Mouse (Mus musculus) heart, adult 2 months (tissue): ENCODE results near the gene Porcn. TPM values are rescaled to one million over a fixed set of nuclear protein-coding genes. Genes with fewer than 3 reads are reported as not detected.

Experiments used
- DNase-seq, 2 experiments: peaks; one replicate each; pipeline ENCODE4 v3.0.0; 2021
- H3K27ac ChIP-seq: fragments of 200-600 bp; 2 replicates; pipeline ENCODE4 v1.8.1; 2022
- H3K27me3 ChIP-seq: fragments of 200-500 bp; 2 replicates; pipeline ENCODE4 v1.6.1; 2012; ENCODE audit warnings: mild to moderate bottlenecking, low read length, inconsistent platforms, mixed read lengths; ENCODE audit not compliant: control insufficient read depth, insufficient read depth
- H3K36me3 ChIP-seq: fragments of 200-500 bp; 2 replicates; pipeline ENCODE4 v1.6.1; 2012; ENCODE audit warnings: low read length, inconsistent platforms; ENCODE audit not compliant: control insufficient read depth, insufficient read depth
- H3K4me1 ChIP-seq: fragments of 200-500 bp; 2 replicates; pipeline ENCODE4 v1.6.1; 2011; ENCODE audit warnings: low read length; ENCODE audit not compliant: control insufficient read depth, insufficient read depth
- H3K4me3 ChIP-seq: fragments of 200-600 bp; 2 replicates; pipeline ENCODE4 v1.8.1; 2022
- H3K79me2 ChIP-seq: fragments of 200-500 bp; replicated peaks from 2 replicates; pipeline ENCODE4 v1.6.1; 2012; ENCODE audit warnings: mild to moderate bottlenecking, inconsistent platforms, low read length, moderate library complexity, mixed read lengths; ENCODE audit not compliant: control insufficient read depth, insufficient read depth
- H3K9ac ChIP-seq: fragments of 200-500 bp; 2 replicates; pipeline ENCODE4 v1.6.1; 2012; ENCODE audit warnings: low read depth, mild to moderate bottlenecking, control low read depth, inconsistent platforms, low read length, mixed read lengths
- CTCF ChIP-seq: fragments of 200-600 bp; IDR thresholded peaks from 2 replicates; pipeline ENCODE4 v1.8.1; 2022; ENCODE audit warnings: antibody characterized with exemption, mild to moderate bottlenecking, moderate library complexity
- EP300 ChIP-seq: fragments of 200-500 bp; IDR thresholded peaks from 2 replicates; pipeline ENCODE4 v1.6.1; 2011; ENCODE audit warnings: low read depth, low read length, control low read depth; ENCODE audit not compliant: insufficient read depth
- POLR2A ChIP-seq: fragments of 200-500 bp; IDR thresholded peaks from 2 replicates; pipeline ENCODE4 v1.6.1; 2011; ENCODE audit warnings: mild to moderate bottlenecking, low read depth, low read length, control low read depth; ENCODE audit not compliant: insufficient read depth
- WGBS: fragments of 180-500 bp; shearing (Covaris S2); methylation state at CpG from one replicate; pipeline ENCODE4 v1.1.7; 2018; 5-methylcytosine and 5-hydroxymethylcytosine counted together
- intact Hi-C: fragments of 180-260 bp; cut with DNase I; formaldehyde crosslinking; loops from one replicate; pipeline ENCODE4 v1.15.1; 2025
- polyA plus RNA-seq: library from polyadenylated mRNA; depleted of rRNA; stranded (reverse); fragments of >200 nt; gene quantifications from 2 replicates; pipeline ENCODE4 v1.2.3, GENCODE M21; 2012
- total RNA-seq, 2 experiments: library from RNA; stranded (reverse); gene quantifications; 2 replicates each; pipeline ENCODE4 v1.2.3; 2021

The Porcn gene
- total and polyA plus RNA-seq, 3 experiments = 2.3 to 15.8 (median 2.9) TPM

- 76% methylated on average over 7 of the region's 7 CpGs for WGBS
- intact Hi-C loops = no loop called here
- TF ChIP-seq CTCF (no peak), EP300 (no peak)
Measured at GRCm38 (mm10) chrX:8223473-8223872, 17.1 kb upstream of the Porcn start.

GRCm38 (mm10) chrX:8222678-8223421, 16.5 kb upstream of the Porcn start:
- no peak overlapping the region for H3K4me3 ChIP-seq
- no peaks in the 10 kb centered on the region for H3K27me3 ChIP-seq
- DNase-seq = no peak
- no peaks in the 10 kb centered on the region for H3K36me3 ChIP-seq
- 49% methylated on average over 7 of the region's 7 CpGs for WGBS
- H3K79me2 ChIP-seq = no peaks in the 10 kb centered on the region
- H3K27ac ChIP-seq = no peak overlapping the region
- no peaks in the 10 kb centered on the region for H3K4me1 ChIP-seq
- intact Hi-C loops = no loop called here
- H3K9ac ChIP-seq = no peak overlapping the region
- no peak for TF ChIP-seq CTCF
- no peak for TF ChIP-seq POLR2A
- no peak for TF ChIP-seq EP300

More at GRCm38 (mm10) chrX:8223473-8223872, 17.1 kb upstream of the Porcn start:
- no peaks in the 10 kb centered on the region for H3K4me1 ChIP-seq
- H3K4me3 ChIP-seq = no peak overlapping the region
- no peak for DNase-seq
- no peaks in the 10 kb centered on the region for H3K27me3 ChIP-seq
- H3K9ac ChIP-seq = no peak overlapping the region
- H3K36me3 ChIP-seq = no peaks in the 10 kb centered on the region
- no peaks in the 10 kb centered on the region for H3K79me2 ChIP-seq
- H3K27ac ChIP-seq = no peak overlapping the region

GRCm38 (mm10) chrX:8222296-8222677, 16.0 kb upstream of the Porcn start:
- intact Hi-C loops = no loop called here
- Histone ChIP-seq H3K36me3 (no peaks in the 10 kb centered on the region), H3K27ac (no peak overlapping the region), H3K79me2 (no peaks in the 10 kb centered on the region), H3K4me1 (no peaks in the 10 kb centered on the region), H3K27me3 (no peaks in the 10 kb centered on the region), H3K4me3 (no peak overlapping the region), H3K9ac (no peak overlapping the region)
- 49% methylated on average over 3 of the region's 3 CpGs for WGBS
- TF ChIP-seq EP300 = no peak
- TF ChIP-seq POLR2A = no peak
- DNase-seq = no peak

- Histone ChIP-seq H3K4me1 (no peaks in the 10 kb centered on the region), H3K4me3 (no peak overlapping the region), H3K79me2 (no peaks in the 10 kb centered on the region), H3K9ac (no peak overlapping the region), H3K27me3 (no peaks in the 10 kb centered on the region), H3K36me3 (no peaks in the 10 kb centered on the region), H3K27ac (no peak overlapping the region)
- TF ChIP-seq EP300 (no peak), POLR2A (no peak), CTCF (no peak)
- intact Hi-C loops = no loop called here
- no peak for DNase-seq
- WGBS = 47% methylated on average over 8 of the region's 8 CpGs
Measured at GRCm38 (mm10) chrX:8219651-8220050, 13.3 kb upstream of the Porcn start.

GRCm38 (mm10) chrX:8218114-8218513, 11.8 kb upstream of the Porcn start:
- no peaks in the 10 kb centered on the region for H3K27me3 ChIP-seq
- H3K9ac ChIP-seq = no peak overlapping the region
- no peak for TF ChIP-seq CTCF
- TF ChIP-seq POLR2A = no peak
- no peak for TF ChIP-seq EP300
- no peaks in the 10 kb centered on the region for H3K79me2 ChIP-seq
- intact Hi-C loops = no loop called here
- no peaks in the 10 kb centered on the region for H3K4me1 ChIP-seq
- H3K27ac ChIP-seq = no peak overlapping the region
- WGBS = 55% methylated on average over 2 of the region's 2 CpGs
- no peaks in the 10 kb centered on the region for H3K36me3 ChIP-seq
- no peak for DNase-seq
- H3K4me3 ChIP-seq = no peak overlapping the region

GRCm38 (mm10) chrX:8217383-8217782, 11.1 kb upstream of the Porcn start:
- Histone ChIP-seq H3K9ac (no peak overlapping the region), H3K79me2 (no peaks in the 10 kb centered on the region), H3K4me3 (no peak overlapping the region), H3K4me1 (no peaks in the 10 kb centered on the region), H3K27me3 (no peaks in the 10 kb centered on the region), H3K36me3 (no peaks in the 10 kb centered on the region), H3K27ac (no peak overlapping the region)
- DNase-seq = no peak
- intact Hi-C loops = no loop called here
- TF ChIP-seq EP300 = no peak
- no peak for TF ChIP-seq POLR2A
- no peak for TF ChIP-seq CTCF
- 30% methylated on average over 6 of the region's 6 CpGs for WGBS
